Mouse (Mus musculus): ENCODE results near the gene C1qtnf5.
A peak's percentile ranks its signal among the peaks of the same experiment; 100 is the strongest.
"Not testable (repeated sequence)": the region's sequence is repeated elsewhere in the genome, so short reads cannot be mapped to it uniquely, and the experiment has no call there.

The C1qtnf5 gene

DNA sequence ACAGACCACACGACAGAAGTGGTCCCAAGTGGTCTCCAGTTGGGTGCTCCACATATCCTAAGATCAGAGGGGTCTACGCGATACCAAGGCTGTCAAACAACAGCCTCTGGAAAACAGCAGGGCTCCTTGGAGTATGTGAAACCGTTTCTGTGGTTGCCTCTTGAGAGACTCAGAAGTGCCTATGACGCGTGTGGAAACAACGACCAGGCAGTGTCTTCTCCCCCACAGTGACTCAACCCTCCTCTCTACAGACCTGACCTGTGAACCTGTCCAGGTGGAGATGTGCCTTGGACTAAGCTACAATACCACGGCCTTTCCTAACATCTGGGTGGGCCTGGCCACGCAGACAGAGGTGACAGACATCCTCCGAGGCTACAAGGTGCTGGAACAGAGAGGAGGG, 1.3 kb upstream of the C1qtnf5 start:
- no peak for DNase-seq (ENCODE audit: low spot score in 2 of 2)

- no peak for DNase-seq (ENCODE audit: low spot score in 2 of 2)
These were observed 863 bp upstream of the C1qtnf5 start for GRCm38 (mm10) chr9:44106182-44106581.

- no peak for DNase-seq (ENCODE audit: low spot score in 2 of 2)
These were observed 449 bp upstream of the C1qtnf5 start for GRCm38 (mm10) chr9:44106596-44106995.

GRCm38 (mm10) chr9:44107557-44108179, 623 bp downstream of the C1qtnf5 start:
- DNase-seq (ENCODE audit: low spot score in 2 of 2): no peak

GRCm38 (mm10) chr9:44108269-44109055, 1.4 kb downstream of the C1qtnf5 start:
- DNase-seq (ENCODE audit: low spot score in 2 of 2): no peak

- DNase-seq (ENCODE audit: low spot score in 2 of 2): peak; percentile 47 to 59
These were observed 2.5 kb downstream of the C1qtnf5 start for GRCm38 (mm10) chr9:44109360-44110095.

GRCm38 (mm10) chr9:44111909-44112308, 4.9 kb downstream of the C1qtnf5 start:
- not testable (repeated sequence) for DNase-seq (ENCODE audit: low spot score in 2 of 2)

DNA sequence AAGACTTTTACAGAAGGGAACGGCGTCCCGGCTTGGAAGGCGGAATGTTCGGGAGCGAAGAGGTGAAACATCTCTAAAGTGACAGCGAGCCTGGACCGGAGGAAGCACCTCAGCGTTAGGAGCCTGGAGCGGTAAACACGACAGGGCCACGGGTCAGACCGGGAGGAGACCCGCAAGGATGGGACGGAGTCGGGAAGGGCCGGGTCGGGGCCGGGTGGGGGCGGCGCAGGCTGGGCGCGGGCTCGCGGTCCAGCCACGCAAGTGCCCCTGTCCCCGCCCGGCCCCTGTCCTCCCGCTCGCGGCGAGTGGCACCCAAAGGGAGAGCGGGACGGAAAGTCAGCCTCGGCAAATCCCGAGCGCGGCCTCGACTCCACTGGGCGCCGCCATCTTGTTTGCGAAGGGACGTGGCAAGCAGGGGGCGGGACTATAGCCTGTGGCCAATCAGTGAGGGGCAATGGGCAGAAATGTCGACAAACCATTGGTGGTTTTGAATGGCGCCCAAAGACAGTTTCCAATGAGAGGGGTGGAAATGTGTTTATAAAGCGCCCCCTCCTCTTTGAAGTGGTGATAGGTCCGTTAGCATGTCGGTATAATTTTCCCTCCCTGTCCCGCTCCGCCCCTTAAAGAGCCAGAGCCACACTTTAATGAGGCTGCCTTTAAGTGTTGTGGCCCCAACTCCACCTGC, 6.2 kb downstream of the C1qtnf5 start, which contains the start of the genes Gm49380 and Rnf26:
Gm49380 (minus strand) TSS at position 396 of the 685 bp plus-strand sequence.
Rnf26 (minus strand) TSS at position 413 of the 685 bp plus-strand sequence.
- peak; percentile 95 to 96 for DNase-seq (ENCODE audit: low spot score in 2 of 2)

- no peak for DNase-seq (ENCODE audit: low spot score in 2 of 2)
These were observed 7.4 kb downstream of the C1qtnf5 start for GRCm38 (mm10) chr9:44114453-44114852.

- DNase-seq (ENCODE audit: low spot score in 2 of 2): no peak
These were observed 8.6 kb downstream of the C1qtnf5 start for GRCm38 (mm10) chr9:44115599-44115998.

DNA sequence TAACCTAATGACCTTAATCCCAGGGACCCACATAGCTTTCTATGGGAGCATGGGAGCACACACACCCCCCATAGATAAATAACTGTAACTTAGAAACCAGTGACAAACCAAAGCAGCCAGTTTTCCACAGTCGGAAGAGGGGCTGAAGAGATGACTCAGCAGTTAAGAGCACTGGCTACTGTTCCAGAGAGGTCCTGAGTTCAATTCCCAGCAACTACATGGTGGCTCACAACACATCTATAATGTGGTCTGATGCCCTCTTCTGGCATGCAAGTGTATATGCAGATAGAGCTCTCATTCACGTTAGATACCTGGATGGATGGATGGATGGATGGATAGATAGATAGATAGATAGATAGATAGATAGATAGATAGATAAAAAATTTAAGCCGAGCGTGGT, 9.1 kb downstream of the C1qtnf5 start:
- DNase-seq (ENCODE audit: low spot score in 2 of 2): no peak

- no peak for DNase-seq (ENCODE audit: low spot score in 2 of 2)
These were observed 12.0 kb downstream of the C1qtnf5 start for GRCm38 (mm10) chr9:44119011-44119410.

- DNase-seq (ENCODE audit: low spot score in 2 of 2): no peak
These were observed 13.0 kb downstream of the C1qtnf5 start for GRCm38 (mm10) chr9:44119948-44120465.

DNA sequence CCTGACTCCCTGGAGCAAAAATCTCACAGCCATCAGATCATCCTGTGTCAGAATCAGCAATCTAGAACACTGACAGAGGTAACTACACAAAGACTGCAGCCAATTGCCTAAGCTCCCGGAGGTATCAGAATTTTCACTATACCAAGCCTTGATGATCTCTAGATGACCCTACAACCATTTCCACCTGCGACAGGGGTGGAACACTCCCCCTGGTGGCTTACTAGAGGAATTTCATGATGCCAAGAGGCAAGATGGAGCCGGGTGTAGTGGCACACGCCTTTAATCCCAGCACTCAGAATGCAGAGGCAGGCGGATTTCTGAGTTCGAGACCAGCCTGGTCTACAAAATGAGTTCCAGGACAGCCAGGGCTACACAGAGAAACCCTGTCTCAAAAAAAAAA, 17.3 kb downstream of the C1qtnf5 start:
- no peak for DNase-seq (ENCODE audit: low spot score in 2 of 2)

DNA sequence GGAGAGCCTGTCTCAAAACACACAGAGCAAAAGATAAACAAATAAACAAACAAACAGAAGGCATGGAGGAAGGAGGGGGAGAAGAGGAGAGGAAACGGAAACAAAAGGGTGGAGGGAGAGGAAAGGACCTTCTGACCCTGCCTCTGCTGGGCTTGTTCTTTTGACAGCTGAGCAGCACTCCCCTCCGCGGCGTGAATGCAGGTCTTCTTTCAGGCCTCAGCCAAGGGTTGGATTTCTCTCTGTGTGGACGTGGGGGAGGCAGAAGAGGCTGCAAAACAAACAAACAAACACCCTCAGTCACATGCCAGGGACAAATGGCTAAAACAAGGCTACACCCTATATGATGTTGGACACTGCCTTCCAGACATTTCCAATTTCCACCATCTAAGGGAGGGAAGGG, 18.0 kb downstream of the C1qtnf5 start:
- no peak for DNase-seq (ENCODE audit: low spot score in 2 of 2)

- peak; percentile 71 to 82 for DNase-seq (ENCODE audit: low spot score in 2 of 2)
These were observed 18.7 kb downstream of the C1qtnf5 start for GRCm38 (mm10) chr9:44125546-44126428.

GRCm38 (mm10) chr9:44126746-44127145, 19.7 kb downstream of the C1qtnf5 start:
- no peak for DNase-seq (ENCODE audit: low spot score in 2 of 2)

DNA sequence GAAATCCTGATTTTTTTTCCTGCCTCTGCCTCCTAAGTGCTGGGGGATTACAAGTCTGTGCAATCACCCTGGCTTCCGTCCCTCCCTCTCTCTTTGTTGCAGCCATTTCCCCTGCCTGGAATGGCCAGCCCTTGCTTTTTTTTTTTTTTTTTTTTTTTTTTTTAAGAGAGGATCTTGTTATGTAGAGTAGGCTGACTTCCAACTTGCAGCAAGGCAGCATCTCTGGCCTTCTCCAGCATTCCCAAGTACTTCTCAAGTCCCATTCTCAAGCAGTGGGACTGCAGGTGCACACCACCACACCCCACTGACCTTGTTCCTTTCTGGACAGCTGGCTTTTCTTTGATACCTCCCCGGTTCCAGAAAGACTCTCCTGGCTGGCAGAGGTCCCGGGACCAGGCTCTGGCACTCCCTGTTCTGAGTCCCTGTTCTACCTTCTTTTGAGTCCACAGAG, 20.3 kb downstream of the C1qtnf5 start:
- DNase-seq (ENCODE audit: low spot score in 2 of 2): no peak

GRCm38 (mm10) chr9:44129633-44130032, 22.6 kb downstream of the C1qtnf5 start:
- DNase-seq (ENCODE audit: low spot score in 2 of 2): no peak

GRCm38 (mm10) chr9:44130034-44130433, 23.0 kb downstream of the C1qtnf5 start:
- DNase-seq (ENCODE audit: low spot score in 2 of 2): peak; percentile 79 to 81
